Mouse (Mus musculus) embryo, embryonic 11 days (tissue): Measurements from ENCODE around the gene Ubtfl1.
"Not testable (repeated sequence)": the region's sequence is repeated elsewhere in the genome, so short reads cannot be mapped to it uniquely, and the experiment has no call there.

Source experiments
- DNase-seq: peaks from one replicate; pipeline ENCODE4 v3.0.0-alpha.2; 2015

The Ubtfl1 gene

GRCm38 (mm10) chr9:18404118-18404517 lies at the start of gene Ubtfl1:
TSS of gene Ubtfl1 (plus strand) at chr9:18404418.
- DNase-seq: no peak

- DNase-seq: not testable (repeated sequence)
Observed at GRCm38 (mm10) chr9:18373026-18373425, 31.2 kb upstream of the Ubtfl1 start.

- peak; percentile 28 for DNase-seq
Observed at GRCm38 (mm10) chr9:18385782-18386181, 18.4 kb upstream of the Ubtfl1 start.

GRCm38 (mm10) chr9:18399629-18400028 lies 4.6 kb upstream of the Ubtfl1 start:
- no peak for DNase-seq

GRCm38 (mm10) chr9:18402895-18403294 lies 1.3 kb upstream of the Ubtfl1 start, which contains the start of gene Naalad2:
TSS of gene Naalad2 (minus strand) at chr9:18402995.
- DNase-seq: not testable (repeated sequence)

- not testable (repeated sequence) for DNase-seq
Observed at GRCm38 (mm10) chr9:18412371-18412770, 8.2 kb downstream of the Ubtfl1 start.

- no peak for DNase-seq
Observed at GRCm38 (mm10) chr9:18430354-18430753, 26.1 kb downstream of the Ubtfl1 start, which contains the start of gene Mbd3l2. TSS of gene Mbd3l2 (plus strand) at chr9:18430654.

- no peak for DNase-seq
Observed at GRCm38 (mm10) chr9:18431687-18432086, 27.5 kb downstream of the Ubtfl1 start.

GRCm38 (mm10) chr9:18456520-18456919 lies 52.3 kb downstream of the Ubtfl1 start:
- no peak for DNase-seq
